Mouse (Mus musculus) A20 (cell line): ENCODE measurements around the gene Rad51b.

Experiments
- DNase-seq: peaks from one replicate; pipeline ENCODE4 v3.0.0-alpha.2; 2011; ENCODE audit warnings: low read depth, low spot score

The Rad51b gene

GRCm38 (mm10) chr12:79858336-79858735, 561.3 kb downstream of the Rad51b start:
- DNase-seq: no peak

DNA sequence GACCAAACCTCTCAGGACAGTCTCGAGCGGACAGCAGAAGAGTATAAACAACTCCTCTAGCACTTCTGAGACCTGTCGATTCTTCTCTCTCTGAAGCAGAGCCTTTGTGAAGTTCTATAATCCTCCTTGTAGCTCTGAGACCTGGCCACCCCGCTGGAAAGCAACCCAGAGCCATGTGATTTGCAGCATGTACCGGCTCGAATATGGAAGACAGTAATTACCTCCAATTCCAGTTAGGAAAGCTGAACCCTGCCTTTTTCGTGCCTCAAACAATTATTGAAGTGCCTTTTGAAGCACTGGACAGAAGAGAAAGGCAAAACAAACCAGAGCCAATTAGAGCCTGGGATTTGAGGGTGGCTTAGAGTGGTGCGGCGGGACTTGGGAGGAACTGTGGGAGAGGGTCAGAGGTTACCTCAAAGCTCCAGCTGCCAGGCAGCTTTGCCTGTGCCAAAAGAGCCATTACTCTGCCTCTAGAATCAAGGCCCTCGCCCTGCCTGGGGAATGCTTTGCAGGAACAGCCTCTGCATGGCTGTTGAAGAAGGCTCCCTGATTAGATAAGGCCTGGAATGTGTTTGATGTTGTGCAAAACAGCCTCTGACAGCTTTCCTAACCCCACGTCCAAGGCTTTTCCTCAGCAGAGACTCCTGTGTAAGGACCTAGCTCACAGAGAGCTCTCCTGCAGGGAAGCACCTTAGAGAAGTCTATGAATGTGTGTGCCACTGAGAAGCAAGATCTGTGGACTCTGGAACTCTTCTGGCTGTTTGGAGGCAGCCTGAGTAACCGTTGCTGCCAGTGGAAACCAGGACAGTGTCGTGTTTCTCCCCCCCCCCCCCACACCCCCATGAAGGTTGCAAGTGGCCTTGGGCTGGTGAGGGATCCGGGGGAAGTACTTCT, 562.5 kb downstream of the Rad51b start:
- no peak for DNase-seq

- no peak for DNase-seq
Measured at GRCm38 (mm10) chr12:79860248-79860555, 563.1 kb downstream of the Rad51b start.
